ENCODE assay signal across 33 mouse cellular contexts in genomic region chr9:105144992-105145391, GRCm38 (mm10). TPM values are rescaled to one million over a fixed set of nuclear protein-coding genes. Genes with fewer than 3 reads are reported as not detected.
"Had no signal": no experiment of that assay in that cellular context is flagged by ENCODE, and none has a peak within 500 bp of the region (broad histone marks: within the 10 kb centered on the region; RNA-seq: fewer than 3 reads in every experiment).

Gene 1700080E11Rik (minus strand): TSS chr9:105145092.

- H3K27ac ChIP-seq: embryonic facial prominence, embryonic 10.5 days; embryonic facial prominence, embryonic 12.5 days; embryonic facial prominence, embryonic 13.5 days; embryonic facial prominence, embryonic 15.5 days; forebrain, embryonic 10.5 days; forebrain, embryonic 12.5 days; forebrain, embryonic 13.5 days; forebrain, embryonic 15.5 days; gastrocnemius, adult 2 months; heart, adult 2 months had no signal

- H3K4me2 ChIP-seq: embryonic facial prominence, embryonic 12.5 days; embryonic facial prominence, embryonic 13.5 days; embryonic facial prominence, embryonic 15.5 days; forebrain, embryonic 12.5 days; forebrain, embryonic 13.5 days; forebrain, embryonic 15.5 days had no signal

- H3K36me3 ChIP-seq: embryonic facial prominence, embryonic 10.5 days; embryonic facial prominence, embryonic 12.5 days; embryonic facial prominence, embryonic 13.5 days; embryonic facial prominence, embryonic 15.5 days; forebrain, embryonic 10.5 days; forebrain, embryonic 12.5 days; forebrain, embryonic 15.5 days had no signal

- H3K4me1 ChIP-seq: embryonic facial prominence, embryonic 10.5 days; embryonic facial prominence, embryonic 12.5 days; embryonic facial prominence, embryonic 13.5 days; embryonic facial prominence, embryonic 15.5 days; forebrain, embryonic 10.5 days; forebrain, embryonic 12.5 days; forebrain, embryonic 13.5 days; forebrain, embryonic 15.5 days had no signal

- H3K4me3 ChIP-seq: embryonic facial prominence, embryonic 10.5 days; embryonic facial prominence, embryonic 12.5 days; embryonic facial prominence, embryonic 13.5 days; embryonic facial prominence, embryonic 15.5 days; erythroblast, embryonic 14.5 days; forebrain, embryonic 10.5 days; forebrain, embryonic 12.5 days; forebrain, embryonic 13.5 days; forebrain, embryonic 15.5 days; gastrocnemius, adult 2 months; heart, adult 2 months had no signal

- H3K9me3 ChIP-seq: embryonic facial prominence, embryonic 10.5 days; embryonic facial prominence, embryonic 12.5 days; embryonic facial prominence, embryonic 13.5 days; embryonic facial prominence, embryonic 15.5 days; forebrain, embryonic 10.5 days; forebrain, embryonic 12.5 days; forebrain, embryonic 13.5 days; forebrain, embryonic 15.5 days had no signal

- H3K27me3 ChIP-seq: embryonic facial prominence, embryonic 12.5 days; embryonic facial prominence, embryonic 13.5 days; embryonic facial prominence, embryonic 15.5 days; forebrain, embryonic 12.5 days; forebrain, embryonic 13.5 days; forebrain, embryonic 15.5 days had no signal

- H3K9ac ChIP-seq: embryonic facial prominence, embryonic 12.5 days; embryonic facial prominence, embryonic 13.5 days; embryonic facial prominence, embryonic 15.5 days; forebrain, embryonic 12.5 days; forebrain, embryonic 13.5 days; forebrain, embryonic 15.5 days; forebrain, postnatal 0 days had no signal

- DNase-seq: cerebellum, adult 2 months; cerebellum, adult 8-10 months; cerebellum, adult 9-10 months; cerebellum, adult 9-11 months; cerebellum, postnatal 10 days; cerebellum, postnatal 14 days; cerebellum, postnatal 25 days; cerebellum, postnatal 36 days; embryo, embryonic 11 days; forebrain, postnatal 0 days; gastrocnemius, adult 2 months; gastrocnemius, postnatal 10 days; gastrocnemius, postnatal 14 days; gastrocnemius, postnatal 25 days; gastrocnemius, postnatal 36 days; heart, adult 18-20 months; heart, adult 2 months had no signal

- ATAC-seq: forebrain, embryonic 13.5 days; forebrain, embryonic 14.5 days; forebrain, embryonic 15.5 days; forebrain, embryonic 16.5 days; forebrain, postnatal 0 days had no signal

RNA-seq across cellular contexts. Expression of gene 1700080E11Rik, which starts in this region (rescaled TPM):
- polyA plus RNA-seq: cerebellum, adult 2 months; cortical plate, adult 2 months; embryonic facial prominence, embryonic 10.5 days; embryonic facial prominence, embryonic 11.5 days; embryonic facial prominence, embryonic 12.5 days; embryonic facial prominence, embryonic 13.5 days; embryonic facial prominence, embryonic 14.5 days; embryonic facial prominence, embryonic 15.5 days; erythroblast, embryonic 14.5 days; forebrain, embryonic 10.5 days; forebrain, embryonic 11.5 days; forebrain, embryonic 12.5 days; forebrain, embryonic 13.5 days; forebrain, embryonic 14.5 days; forebrain, embryonic 15.5 days; forebrain, embryonic 16.5 days; forebrain, postnatal 0 days; frontal cortex, adult 2 months; heart, adult 2 months had no signal
